Mouse (Mus musculus) adrenal gland, postnatal 36 days (tissue): ENCODE data around the gene Ctnnb1. TPM values are rescaled to one million over a fixed set of nuclear protein-coding genes. Genes with fewer than 3 reads are reported as not detected.
"Not testable (repeated sequence)": the region's sequence is repeated elsewhere in the genome, so short reads cannot be mapped to it uniquely, and the experiment has no call there.

ENCODE experiments used
- DNase-seq, 2 experiments: peaks; one replicate each; pipeline ENCODE4 v3.0.0; 2021; ENCODE audit warnings: mixed read lengths in 1 of 2
- long read RNA-seq, 2 experiments: library from polyadenylated mRNA; stranded (forward); transcript quantifications; one replicate each; pipeline ENCODE4 v2.0.0; 2021; ENCODE audit warnings: borderline sequencing depth in 2 of 2
- total RNA-seq, 2 experiments: library from RNA; stranded (reverse); gene quantifications; 2 replicates each; pipeline ENCODE4 v1.2.3; 2021

Gene Ctnnb1
- 1,000 to 10,000 TPM in 1 of 2 experiments, 100 to 1,000 TPM in 1; 873 to 1,015 TPM for total RNA-seq
- long read RNA-seq, experiment 1, transcript Ctnnb1-201 (15 exons, 3,623 nt), result major isoform, 41 of 169 reads
- long read RNA-seq, experiment 1, transcript Ctnnb1-215 (1 exons, 1,292 nt), result minor isoform, 13 of 169 reads
- long read RNA-seq, experiment 1, partial matches to known transcripts, result 106 of 169 reads
- long read RNA-seq, experiment 1, other reads (novel, unspliced or antisense), result 6 of 169 reads
- long read RNA-seq, experiment 2, transcript Ctnnb1-201 (15 exons, 3,623 nt), result major isoform, 18 of 39 reads
- long read RNA-seq, experiment 2, partial matches to known transcripts, result 15 of 39 reads
- long read RNA-seq, experiment 2, other reads (novel, unspliced or antisense), result 3 of 39 reads

DNA sequence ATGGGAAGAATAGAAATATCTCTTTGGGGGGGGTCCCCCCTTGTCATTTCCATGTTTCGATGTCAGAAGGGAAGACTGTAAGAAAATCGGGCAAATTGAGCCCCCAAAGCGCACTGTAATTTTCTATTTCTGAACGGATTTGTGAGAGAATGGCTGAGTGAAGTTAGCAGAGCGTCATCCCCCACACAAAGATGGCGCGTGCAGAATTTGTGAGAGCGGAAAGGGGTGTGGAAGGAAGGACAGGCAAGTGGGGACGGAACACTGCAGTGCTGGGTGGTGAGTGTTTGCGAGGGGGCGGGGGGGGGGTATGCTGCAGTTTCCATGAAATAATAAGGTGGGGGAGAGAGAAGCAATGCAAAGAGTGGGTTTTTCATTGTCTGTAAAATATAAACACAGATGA is at the start of gene Ctnnb1:
Gene Ctnnb1 (plus strand): TSS at position 136 of the 400 bp plus-strand sequence.
- no peak for DNase-seq

DNA sequence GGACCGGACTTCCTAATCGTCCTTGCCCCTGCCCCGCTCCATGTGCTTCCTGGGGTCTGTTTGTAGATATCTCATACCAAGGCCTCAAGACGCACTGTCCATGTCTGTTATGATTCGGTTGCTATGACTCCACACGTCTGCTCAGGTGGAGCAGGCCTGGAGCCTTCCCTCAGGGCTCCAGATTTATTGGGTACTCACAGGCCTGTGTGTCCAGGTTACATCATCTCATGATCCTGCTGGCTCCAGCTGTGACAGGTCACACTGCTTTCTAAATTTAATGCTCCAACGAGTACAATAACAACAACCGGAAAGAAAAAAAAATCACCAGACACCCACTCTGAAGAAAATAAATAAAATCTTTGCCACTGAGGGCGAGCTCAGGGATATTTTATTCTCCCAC is 48.7 kb upstream of the Ctnnb1 start:
- no peak for DNase-seq

GRCm38 (mm10) chr9:120881121-120881520 is 47.9 kb upstream of the Ctnnb1 start:
- DNase-seq, result peak in 1 of 2 experiments; percentile 6

DNA sequence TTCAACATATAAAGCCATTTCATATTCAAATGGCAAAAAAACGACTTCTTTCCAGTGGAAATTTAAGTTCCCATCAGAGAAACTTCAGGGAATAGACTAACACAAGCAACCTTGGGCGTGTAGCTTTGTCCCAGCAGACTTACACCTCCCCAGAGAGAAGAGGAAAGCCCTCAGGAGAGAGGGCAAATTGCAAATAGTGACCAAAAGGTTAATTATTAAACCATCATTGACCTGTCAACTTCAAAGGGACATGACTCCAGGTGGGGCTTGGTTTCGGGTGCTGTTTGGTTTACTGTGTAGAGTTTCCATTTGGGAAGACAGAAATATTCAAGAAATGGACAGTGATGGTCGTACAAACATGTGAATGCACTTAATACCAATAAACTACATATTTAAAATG is 47.2 kb upstream of the Ctnnb1 start:
- DNase-seq, result no peak

DNA sequence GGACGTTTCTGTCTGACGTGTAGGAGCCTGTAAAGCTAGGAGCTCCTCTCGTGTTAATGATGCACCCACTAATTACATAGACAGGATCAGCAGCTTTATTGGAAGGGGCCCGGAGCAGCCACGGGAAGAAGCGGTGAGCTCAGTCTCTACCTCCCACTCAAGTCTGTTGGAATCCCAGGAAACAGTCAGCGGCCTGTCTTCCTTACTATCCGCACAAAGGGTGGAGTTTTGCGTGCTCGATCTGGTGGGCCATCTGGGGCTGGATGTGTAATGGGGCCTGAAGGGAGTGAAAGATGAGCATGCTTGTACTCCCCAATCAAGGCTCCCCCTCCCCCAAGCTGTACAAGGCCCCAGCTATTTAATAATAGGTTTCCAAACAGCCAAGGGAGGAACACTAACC is 44.3 kb upstream of the Ctnnb1 start:
- DNase-seq, result no peak

- no peak for DNase-seq
Observed at GRCm38 (mm10) chr9:120887631-120888030, 41.4 kb upstream of the Ctnnb1 start.

DNA sequence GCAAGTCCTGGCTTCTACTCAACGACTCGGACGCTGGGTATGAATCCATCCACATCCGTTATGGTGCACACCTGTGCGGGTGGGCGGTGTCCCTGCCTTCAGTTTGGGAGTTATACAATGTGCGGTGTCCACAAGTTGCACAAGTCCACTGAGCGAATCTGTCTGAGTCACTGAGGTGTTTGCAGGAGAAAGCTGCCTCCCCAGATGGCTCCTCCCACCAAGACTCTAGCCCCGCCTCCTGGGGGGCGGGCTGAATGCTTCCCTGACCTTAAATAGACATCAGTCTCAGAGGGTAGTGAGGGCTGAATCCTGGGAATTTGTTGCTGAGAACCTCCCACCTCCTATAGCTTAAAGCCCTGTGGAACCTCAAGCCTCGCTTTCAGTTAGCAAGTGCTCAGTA is 35.6 kb upstream of the Ctnnb1 start:
- no peak for DNase-seq

- DNase-seq, result no peak
Observed at GRCm38 (mm10) chr9:120893971-120894370, 35.0 kb upstream of the Ctnnb1 start.

DNA sequence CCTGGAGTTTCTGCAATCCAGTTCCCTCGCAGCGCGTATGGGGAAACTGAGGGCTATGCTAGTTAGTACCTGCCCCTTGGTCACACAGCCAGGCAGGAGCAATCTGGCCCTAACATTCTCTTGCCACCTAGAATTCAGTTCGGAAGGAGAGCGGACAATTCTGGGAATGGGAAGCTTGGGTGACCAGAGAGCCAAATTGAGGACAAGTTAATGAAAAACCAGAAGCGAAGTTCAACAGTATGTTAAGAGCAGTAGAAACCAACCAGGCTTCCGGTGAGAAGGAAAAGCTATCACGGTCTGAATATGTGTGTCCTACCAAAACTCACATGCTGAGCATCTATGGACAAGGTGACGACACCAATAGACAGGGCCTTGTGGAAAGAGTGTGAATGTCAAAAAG is 34.6 kb upstream of the Ctnnb1 start:
- no peak for DNase-seq

GRCm38 (mm10) chr9:120896502-120896901 is 32.5 kb upstream of the Ctnnb1 start:
- DNase-seq, result no peak

GRCm38 (mm10) chr9:120897269-120897668 is 31.7 kb upstream of the Ctnnb1 start:
- DNase-seq, result no peak

DNA sequence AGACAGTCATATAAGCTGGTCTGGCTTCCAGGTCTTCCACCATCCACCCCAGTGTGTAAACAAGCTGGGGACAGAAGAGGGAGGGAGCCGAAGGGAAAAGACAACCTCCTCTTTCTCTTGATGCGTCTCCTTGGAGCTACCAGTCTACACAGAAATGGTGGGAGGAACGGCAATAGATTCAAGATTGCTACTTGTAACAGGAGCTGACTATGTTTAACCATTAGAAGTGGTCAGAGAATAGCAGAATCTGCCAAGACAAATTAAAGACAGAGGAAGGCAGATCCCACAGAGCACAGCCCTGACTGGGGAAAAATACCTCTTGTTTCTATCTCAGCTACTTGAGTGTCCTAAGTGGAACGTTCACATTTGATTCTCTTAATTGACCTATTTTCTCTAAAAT is 29.2 kb upstream of the Ctnnb1 start:
- no peak for DNase-seq

GRCm38 (mm10) chr9:120900338-120901274 is 28.4 kb upstream of the Ctnnb1 start:
- DNase-seq, result no peak

- DNase-seq, result no peak
Observed at GRCm38 (mm10) chr9:120902562-120902961, 26.5 kb upstream of the Ctnnb1 start.

GRCm38 (mm10) chr9:120908461-120908860 is 20.6 kb upstream of the Ctnnb1 start:
- no peak for DNase-seq

DNA sequence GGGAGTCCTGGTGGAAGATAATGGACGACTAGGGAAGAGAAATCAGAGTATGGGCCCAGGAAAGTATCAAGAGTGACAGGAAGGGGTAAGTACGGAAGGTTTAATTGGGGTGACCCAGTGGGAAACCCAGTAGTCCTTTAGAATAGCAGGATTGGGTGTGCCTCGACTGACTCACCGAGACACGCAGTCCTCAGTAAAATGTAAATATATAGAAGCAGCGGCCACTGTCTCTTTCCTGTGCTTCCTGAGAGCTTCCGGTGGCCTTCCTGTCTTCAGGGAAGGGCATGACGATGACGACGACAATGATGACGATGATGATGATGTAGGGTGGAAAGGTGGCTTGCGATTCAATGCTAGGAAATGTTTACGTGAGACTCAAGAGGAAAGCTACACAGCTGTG is 15.9 kb upstream of the Ctnnb1 start:
- no peak for DNase-seq

GRCm38 (mm10) chr9:120914429-120914828 is 14.6 kb upstream of the Ctnnb1 start:
- no peak for DNase-seq

DNA sequence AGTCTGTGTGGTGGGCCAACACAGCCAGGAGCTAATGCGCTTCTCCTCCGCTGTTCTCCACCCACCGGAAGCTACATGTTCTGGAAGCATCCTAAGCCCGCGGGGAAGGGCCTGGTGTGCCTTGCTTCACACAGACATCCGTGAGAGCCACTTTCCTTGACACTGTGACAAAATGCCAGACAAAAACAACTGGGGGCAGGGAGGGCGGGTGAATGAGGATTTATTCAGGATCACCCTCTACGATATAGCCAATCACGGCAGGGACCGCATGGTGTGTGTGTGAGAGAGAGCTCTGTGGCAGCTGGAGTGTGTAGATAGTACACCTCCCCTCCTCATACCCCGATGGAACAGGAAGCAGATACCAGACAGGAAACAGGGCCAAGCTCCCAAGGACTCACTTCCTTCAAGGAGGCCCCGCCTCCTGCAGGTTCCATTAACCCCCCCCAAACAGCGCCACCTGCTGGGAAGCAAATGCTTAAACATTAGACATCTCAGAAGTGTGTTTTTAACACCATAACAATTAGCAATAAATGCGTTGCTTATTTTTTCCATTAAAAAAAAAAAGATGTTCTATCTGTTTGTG is 14.0 kb upstream of the Ctnnb1 start:
- DNase-seq, result peak; percentile 34 to 49

GRCm38 (mm10) chr9:120917619-120918018 is 11.4 kb upstream of the Ctnnb1 start:
- not testable (repeated sequence) for DNase-seq

GRCm38 (mm10) chr9:120918211-120918610 is 10.8 kb upstream of the Ctnnb1 start:
- no peak for DNase-seq

- DNase-seq, result no peak
Observed at GRCm38 (mm10) chr9:120918642-120919041, 10.4 kb upstream of the Ctnnb1 start.

DNA sequence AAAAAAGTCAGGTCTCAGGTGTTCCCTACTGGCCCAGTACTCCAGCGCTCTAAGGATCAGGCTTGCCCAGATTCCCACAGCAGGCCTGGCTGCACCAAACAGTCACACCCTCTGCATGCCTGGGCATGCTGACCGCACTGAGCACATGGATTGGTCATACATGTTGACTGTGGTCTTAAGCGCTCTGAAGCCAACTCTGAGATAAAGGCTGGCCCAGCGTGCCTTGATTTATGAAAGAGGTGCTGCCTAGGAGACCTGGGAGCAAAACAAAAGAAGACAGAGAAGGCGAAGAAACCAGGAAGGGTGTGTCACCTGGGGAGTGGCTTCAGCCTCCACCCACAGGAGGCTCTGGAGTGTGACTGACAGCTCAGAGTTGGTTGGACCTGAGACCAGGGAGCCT is 9.9 kb upstream of the Ctnnb1 start:
- no peak for DNase-seq

GRCm38 (mm10) chr9:120926126-120926525 is 2.9 kb upstream of the Ctnnb1 start:
- DNase-seq, result no peak
